Mouse (Mus musculus) kidney, embryonic 16.5 days (tissue): ENCODE results near the gene Gm44790. TPM values are rescaled to one million over a fixed set of nuclear protein-coding genes. Genes with fewer than 3 reads are reported as not detected.
A peak's percentile ranks its signal among the peaks of the same experiment; 100 is the strongest.
"Not testable (repeated sequence)": the region's sequence is repeated elsewhere in the genome, so short reads cannot be mapped to it uniquely, and the experiment has no call there.

Experiments
- ATAC-seq: fragments of 200-750 bp; cut with Nextera tagmentation; 2 replicates; pipeline ENCODE4 v1.8.0; 2017; ENCODE audit warnings: moderate TSS enrichment; ENCODE audit not compliant: low FRiP score, low TSS enrichment
- H3K27ac ChIP-seq: fragments of 300-500 bp; sonication (generic); 2 replicates; pipeline ENCODE4 v1.5.1; 2014; ENCODE audit warnings: low read length
- H3K27me3 ChIP-seq: fragments of 300-500 bp; sonication (generic); 2 replicates; pipeline ENCODE4 v1.6.1; 2014; ENCODE audit warnings: low read length, control low read depth, mixed read lengths; ENCODE audit not compliant: insufficient read depth
- H3K36me3 ChIP-seq: fragments of 300-500 bp; sonication (generic); 2 replicates; pipeline ENCODE4 v1.6.1; 2014; ENCODE audit warnings: low read length, control low read depth, mixed read lengths; ENCODE audit not compliant: insufficient read depth
- H3K4me1 ChIP-seq: fragments of 300-500 bp; sonication (generic); 2 replicates; pipeline ENCODE4 v1.6.1; 2014; ENCODE audit warnings: low read length, control low read depth, mixed read lengths; ENCODE audit not compliant: insufficient read depth
- H3K4me2 ChIP-seq: fragments of 300-500 bp; sonication (generic); replicated peaks from 2 replicates; pipeline ENCODE4 v1.6.1; 2014; ENCODE audit warnings: low read depth, low read length
- H3K4me3 ChIP-seq: fragments of 300-500 bp; sonication (generic); 2 replicates; pipeline ENCODE4 v1.5.1; 2014; ENCODE audit warnings: mild to moderate bottlenecking, low read length
- H3K9ac ChIP-seq: fragments of 300-500 bp; sonication (generic); replicated peaks from 2 replicates; pipeline ENCODE4 v1.6.1; 2014; ENCODE audit warnings: low read length
- H3K9me3 ChIP-seq: fragments of 300-500 bp; sonication (generic); 2 replicates; pipeline ENCODE4 v1.6.1; 2016; ENCODE audit warnings: low read length, control low read depth
- WGBS: fragments of 180-500 bp; shearing (Covaris S2); extraction: QIAGEN DNeasy Blood & Tissue Kit; methylation state at CpG from one replicate; pipeline ENCODE4 v1.1.7; 2014; 5-methylcytosine and 5-hydroxymethylcytosine counted together
- polyA plus RNA-seq: library from polyadenylated mRNA; unstranded; fragments of >200 nt; fragmentation: Nextera tagmentation; extraction: Ambion mirVana; gene quantifications from 2 replicates; pipeline ENCODE4 v1.2.1, GENCODE M21; 2015

Gm44790 gene
- polyA plus RNA-seq: 0.80 TPM in 1 of 2 replicates, not detected in the other

GRCm38 (mm10) chr6:86426358-86426757 lies at the start of gene Gm44790:
Gm44790 (plus strand) TSS chr6:86426658.
- 89% methylated on average over 1 of the region's 1 CpGs for WGBS
- Histone ChIP-seq H3K4me1 (no peaks in the 10 kb centered on the region), H3K4me3 (no peak within 1 kb of the TSS), H3K9me3 (no peaks in the 10 kb centered on the region), H3K27ac (no peak within 1 kb of the TSS), H3K27me3 (no peaks in the 10 kb centered on the region), H3K9ac (no peak within 1 kb of the TSS), H3K36me3 (peaks cover 62% of the 10 kb centered on the region), H3K4me2 (no peak within 1 kb of the TSS)
- ATAC-seq: no peak

- ATAC-seq: no peak
- 86% methylated on average over 3 of the region's 3 CpGs for WGBS
- Histone ChIP-seq H3K9me3 (no peaks in the 10 kb centered on the region), H3K4me2 (no peak overlapping the region), H3K4me1 (no peaks in the 10 kb centered on the region), H3K27me3 (no peaks in the 10 kb centered on the region), H3K9ac (no peak overlapping the region), H3K36me3 (peaks cover 34% of the 10 kb centered on the region), H3K27ac (no peak overlapping the region), H3K4me3 (no peak overlapping the region)
Observed at GRCm38 (mm10) chr6:86378341-86378740, 48.1 kb upstream of the Gm44790 start.

DNA sequence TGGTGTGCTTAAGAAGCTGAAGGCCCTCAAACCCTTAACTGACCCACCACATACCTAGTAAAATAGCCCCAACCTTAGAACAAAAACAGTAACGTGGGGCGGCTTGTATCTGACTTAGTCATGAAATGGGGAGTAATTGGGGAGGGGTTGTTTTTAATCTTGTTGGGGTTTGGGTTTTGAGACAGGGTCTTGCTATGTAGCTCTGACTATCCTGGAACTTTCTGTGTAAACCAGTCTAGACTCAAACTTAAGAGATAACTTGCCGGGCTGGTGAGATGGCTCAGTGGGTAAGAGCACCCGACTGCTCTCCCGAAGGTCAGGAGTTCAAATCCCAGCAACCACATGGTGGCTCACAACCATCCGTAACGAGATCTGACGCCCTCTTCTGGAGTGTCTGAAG lies 46.3 kb upstream of the Gm44790 start:
- H3K4me1 ChIP-seq, H3K4me3 ChIP-seq, H3K9ac ChIP-seq, H3K27me3 ChIP-seq, H3K4me2 ChIP-seq, ATAC-seq, H3K27ac ChIP-seq, H3K9me3 ChIP-seq: not testable (repeated sequence)
- 79% methylated on average over 6 of the region's 8 CpGs for WGBS
- peaks cover 31% of the 10 kb centered on the region for H3K36me3 ChIP-seq

DNA sequence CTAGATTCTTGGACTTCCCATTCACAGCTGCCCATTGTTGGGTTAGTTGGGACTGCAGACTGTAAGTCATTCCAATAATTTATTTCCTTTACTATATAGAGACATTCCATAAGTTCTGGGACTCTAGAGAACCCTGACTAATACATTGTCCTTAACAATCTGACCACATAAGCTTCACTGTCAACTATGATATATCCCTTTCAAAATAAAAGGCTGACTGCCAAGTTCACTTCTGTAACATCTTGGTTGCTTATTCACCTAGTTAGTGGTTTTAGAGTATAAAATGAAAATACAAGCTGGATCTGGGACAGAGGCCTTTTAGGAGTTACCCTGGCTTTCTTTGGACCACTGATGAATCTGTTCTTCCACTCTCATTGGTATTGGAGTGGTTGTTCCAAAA lies 43.9 kb upstream of the Gm44790 start:
- ATAC-seq: no peak
- Histone ChIP-seq H3K36me3 (peaks cover 17% of the 10 kb centered on the region), H3K4me1 (no peaks in the 10 kb centered on the region), H3K4me3 (no peak overlapping the region), H3K27ac (no peak overlapping the region), H3K27me3 (no peaks in the 10 kb centered on the region), H3K9me3 (no peaks in the 10 kb centered on the region), H3K4me2 (no peak overlapping the region), H3K9ac (no peak overlapping the region)

DNA sequence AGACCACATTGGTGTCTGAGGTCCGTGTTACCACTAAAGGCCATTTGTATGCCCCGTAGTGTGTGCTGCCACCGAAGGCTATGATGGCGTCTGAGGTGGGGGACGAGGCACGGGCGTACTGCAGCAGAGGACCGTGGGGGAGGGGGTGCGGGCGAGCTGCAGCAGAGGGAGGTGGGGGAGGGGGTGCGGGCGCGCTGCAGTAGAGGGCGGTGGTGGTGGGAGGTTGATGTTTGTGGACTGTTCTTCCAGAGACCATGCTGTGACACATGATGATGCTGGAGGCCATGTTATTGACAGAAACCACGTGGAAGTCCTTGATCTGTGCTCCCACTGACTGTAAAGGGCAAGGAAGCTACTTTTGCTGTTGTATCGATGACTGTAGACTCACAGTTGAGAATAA lies 43.1 kb upstream of the Gm44790 start:
- Histone ChIP-seq H3K4me2 (no peak overlapping the region), H3K4me1 (no peaks in the 10 kb centered on the region), H3K36me3 (peaks cover 15% of the 10 kb centered on the region), H3K9me3 (no peaks in the 10 kb centered on the region), H3K9ac (no peak overlapping the region), H3K27me3 (no peaks in the 10 kb centered on the region), H3K4me3 (no peak overlapping the region), H3K27ac (no peak overlapping the region)
- WGBS: 48% methylated on average over 16 of the region's 16 CpGs
- ATAC-seq: no peak

DNA sequence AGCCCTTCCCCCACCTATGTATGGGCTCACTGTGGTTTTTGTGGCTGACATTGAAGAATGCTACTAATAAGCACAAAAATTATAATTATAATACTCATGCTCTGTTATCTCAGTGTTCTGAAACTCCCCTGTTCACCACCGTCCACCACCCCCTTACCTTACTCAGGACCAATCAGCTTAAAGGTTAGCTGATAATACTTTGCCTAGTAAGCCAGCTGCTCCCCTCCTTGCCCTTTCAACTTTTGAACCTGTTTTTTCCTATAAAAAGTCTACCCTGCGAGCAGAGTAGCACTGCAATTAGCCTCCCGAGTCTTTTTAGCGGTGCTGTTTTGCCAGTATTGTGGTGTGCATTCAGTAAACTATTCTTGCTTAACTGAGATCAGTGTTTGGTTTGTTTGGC lies 41.8 kb upstream of the Gm44790 start:
- Histone ChIP-seq H3K27me3 (no peaks in the 10 kb centered on the region), H3K4me2 (no peak overlapping the region), H3K36me3 (peaks cover 19% of the 10 kb centered on the region), H3K4me1 (no peaks in the 10 kb centered on the region), H3K9ac (no peak overlapping the region), H3K9me3 (no peaks in the 10 kb centered on the region), H3K27ac (no peak overlapping the region), H3K4me3 (no peak overlapping the region)
- 60% methylated on average over 4 of the region's 4 CpGs for WGBS
- ATAC-seq: no peak

GRCm38 (mm10) chr6:86385362-86386104 lies 40.9 kb upstream of the Gm44790 start:
- no peak overlapping the region for H3K4me3 ChIP-seq
- ATAC-seq: no peak
- H3K4me1 ChIP-seq: no peaks in the 10 kb centered on the region
- H3K36me3 ChIP-seq: peaks cover 27% of the 10 kb centered on the region
- H3K4me2 ChIP-seq: no peak overlapping the region
- H3K27ac ChIP-seq: no peak overlapping the region
- H3K27me3 ChIP-seq: no peaks in the 10 kb centered on the region
- no peaks in the 10 kb centered on the region for H3K9me3 ChIP-seq
- WGBS: 80% methylated on average over 5 of the region's 5 CpGs
- no peak overlapping the region for H3K9ac ChIP-seq

DNA sequence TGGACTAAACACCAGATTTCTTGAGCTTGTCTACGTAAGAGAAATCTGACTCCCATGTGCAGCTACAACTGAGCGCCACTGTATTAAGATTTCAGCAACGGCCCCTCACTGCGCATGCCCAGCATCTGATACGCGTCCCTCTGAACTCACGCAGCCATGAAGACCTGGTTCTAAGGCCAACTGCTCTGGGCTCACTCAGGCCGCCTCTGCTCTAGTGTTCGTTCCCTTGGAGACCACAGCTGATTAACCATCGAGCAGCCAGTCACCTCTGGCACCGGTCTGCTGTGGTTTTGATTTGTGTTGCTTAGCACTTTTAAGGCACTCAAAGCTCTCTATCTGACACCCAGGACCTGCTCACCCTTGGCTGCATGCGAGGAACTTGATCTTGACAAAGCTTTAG lies 39.1 kb upstream of the Gm44790 start:
- ATAC-seq: peak; percentile 91
- Histone ChIP-seq H3K9ac (no peak overlapping the region), H3K27me3 (no peaks in the 10 kb centered on the region), H3K4me3 (no peak overlapping the region), H3K4me1 (no peaks in the 10 kb centered on the region), H3K36me3 (peaks cover 44% of the 10 kb centered on the region), H3K27ac (peak overlapping the region; percentile 83), H3K4me2 (peak overlapping the region; percentile 3; the same call in 1 of the 2 replicates), H3K9me3 (no peaks in the 10 kb centered on the region)
- 51% methylated on average over 12 of the region's 12 CpGs for WGBS

DNA sequence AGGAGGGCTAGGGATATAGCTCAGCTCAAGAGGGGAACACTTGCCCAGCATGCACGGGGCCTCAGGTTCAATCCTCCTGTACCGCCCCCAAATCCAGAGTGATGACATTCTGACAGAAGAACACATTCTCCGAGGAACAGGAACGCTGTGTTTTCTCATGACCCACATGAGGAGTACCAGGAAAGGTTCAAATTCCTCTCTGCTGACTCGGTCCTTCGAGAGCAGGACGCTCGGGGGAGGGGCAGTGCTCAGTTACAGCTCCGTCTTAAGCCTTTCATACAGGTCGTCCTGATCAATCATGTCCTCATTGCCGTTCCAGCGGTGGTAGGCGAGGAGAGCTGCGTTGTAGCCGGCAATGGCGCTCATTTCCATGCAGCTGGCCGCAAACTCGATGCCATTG lies 38.0 kb upstream of the Gm44790 start:
- H3K9me3 ChIP-seq: no peaks in the 10 kb centered on the region
- peak overlapping the region; percentile 83 for H3K27ac ChIP-seq
- no peaks in the 10 kb centered on the region for H3K27me3 ChIP-seq
- no peak overlapping the region for H3K9ac ChIP-seq
- 80% methylated on average over 18 of the region's 18 CpGs for WGBS
- peaks cover 45% of the 10 kb centered on the region for H3K36me3 ChIP-seq
- no peaks in the 10 kb centered on the region for H3K4me1 ChIP-seq
- H3K4me2 ChIP-seq: no peak overlapping the region
- H3K4me3 ChIP-seq: no peak overlapping the region
- no peak for ATAC-seq

GRCm38 (mm10) chr6:86391326-86391725 lies 35.1 kb upstream of the Gm44790 start:
- WGBS: 96% methylated on average over 5 of the region's 5 CpGs

More at GRCm38 (mm10) chr6:86391326-86391725, 35.1 kb upstream of the Gm44790 start:
- Histone ChIP-seq H3K9ac (no peak overlapping the region), H3K9me3 (no peaks in the 10 kb centered on the region), H3K36me3 (peaks cover 52% of the 10 kb centered on the region), H3K4me2 (no peak overlapping the region), H3K4me3 (no peak overlapping the region), H3K27me3 (no peaks in the 10 kb centered on the region), H3K27ac (no peak overlapping the region), H3K4me1 (peaks cover 16% of the 10 kb centered on the region)
- no peak for ATAC-seq
